Mouse (Mus musculus): Measurements from ENCODE around the gene Gm11232. TPM values are rescaled to one million over a fixed set of nuclear protein-coding genes. Genes with fewer than 3 reads are reported as not detected.

Gene Gm11232
- total RNA-seq (2023), result not detected

DNA sequence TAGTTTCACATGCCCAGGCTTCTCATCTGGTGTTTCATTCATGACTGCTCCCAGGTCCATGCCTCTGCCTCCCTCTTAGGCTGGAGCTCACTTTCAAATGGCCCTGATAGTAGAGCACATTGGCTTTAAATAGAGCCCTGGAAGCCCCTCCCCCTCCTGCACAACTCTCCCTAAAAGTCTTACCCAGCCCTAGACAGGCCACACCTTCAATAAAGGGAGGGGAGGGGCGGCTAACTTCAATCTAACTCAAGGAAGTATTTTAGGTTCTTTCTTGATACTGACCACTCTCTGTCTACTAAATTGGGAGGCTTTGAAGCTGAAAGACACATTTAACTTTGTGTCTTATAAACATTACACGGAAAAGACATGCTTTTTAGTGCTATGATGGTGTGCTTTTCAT, at the start of gene Gm11232:
Gene Gm11232, minus strand, starts transcription at position 101 of the 400 bp plus-strand sequence.

